Mouse (Mus musculus): Measurements from ENCODE around the gene Dmrtb1. TPM values are rescaled to one million over a fixed set of nuclear protein-coding genes. Genes with fewer than 3 reads are reported as not detected.

Gene Dmrtb1
- polyA plus RNA-seq, 1 experiment from 2014 or later = 2.0 TPM

DNA sequence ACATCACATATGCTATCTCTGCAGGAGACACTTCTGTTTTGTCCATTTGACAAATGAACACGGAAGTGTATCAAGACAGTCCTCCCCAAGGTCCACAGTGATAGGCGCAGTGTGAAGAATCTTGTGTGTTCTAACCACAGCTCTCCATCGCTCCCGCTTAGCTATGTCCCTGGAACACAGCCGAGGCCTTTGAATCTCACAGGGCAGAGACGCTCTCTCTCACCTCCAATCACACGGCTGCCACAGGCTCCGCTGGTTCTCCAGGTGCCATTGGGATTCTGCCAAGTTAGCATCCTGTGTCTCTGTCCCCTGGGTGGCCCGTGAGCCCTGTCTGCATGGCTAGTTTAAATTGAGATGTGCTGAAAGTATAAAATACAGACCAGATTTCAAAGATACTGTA, 15.2 kb upstream of the Dmrtb1 start:
- Histone ChIP-seq H3K36me3 (replicated peaks; ENCODE audit: control insufficient read depth, insufficient read depth, low read depth, low read length) (no peaks in the 10 kb centered on the region), H3K4me2 (ENCODE audit: low read depth, low read length) (no peak overlapping the region), H3K4me3 (ENCODE audit: low read depth, low read length) (no peak overlapping the region), H3K27ac (replicated peaks; ENCODE audit: low read depth, low read length) (no peak overlapping the region), H3K4me1 (ENCODE audit: control insufficient read depth, insufficient read depth, low read length) (no peaks in the 10 kb centered on the region), H3K9ac (replicated peaks; ENCODE audit: low read length) (no peak overlapping the region), H3K9me3 (replicated peaks; ENCODE audit: control insufficient read depth, low read length) (no peaks in the 10 kb centered on the region), H3K27me3 (ENCODE audit: control insufficient read depth, insufficient read depth, low read length) (no peaks in the 10 kb centered on the region)
- WGBS = 83% methylated on average over 9 of the region's 9 CpGs
- no peak for ATAC-seq (replicated peaks; ENCODE audit: insufficient number of reproducible peaks, low FRiP score, low TSS enrichment, low read depth)
- DNase-seq (ENCODE audit: low spot score) = no peak

DNA sequence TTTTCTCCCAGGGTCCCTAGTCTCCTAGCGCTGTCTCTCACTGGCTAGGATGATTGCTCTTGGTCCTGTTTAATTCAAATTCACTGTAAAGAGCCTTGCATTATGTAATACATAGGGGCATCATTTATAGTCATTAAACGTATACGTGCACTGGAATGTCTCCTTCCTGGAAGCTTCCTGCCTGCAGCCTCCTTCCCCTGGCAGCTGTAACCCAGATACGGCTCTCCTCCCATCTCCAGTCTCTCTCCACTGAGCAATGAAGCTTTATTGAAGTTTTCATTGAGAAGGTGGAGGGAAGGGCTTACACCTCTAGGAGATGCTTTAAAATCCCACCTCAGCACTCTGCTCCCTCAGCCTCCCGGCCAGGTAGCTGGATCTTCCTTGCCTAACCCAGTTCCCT, 9.8 kb upstream of the Dmrtb1 start:
- Histone ChIP-seq H3K9ac (replicated peaks; ENCODE audit: low read length) (no peak overlapping the region), H3K36me3 (replicated peaks; ENCODE audit: control insufficient read depth, insufficient read depth, low read depth, low read length) (no peaks in the 10 kb centered on the region), H3K9me3 (replicated peaks; ENCODE audit: control insufficient read depth, low read length) (no peaks in the 10 kb centered on the region), H3K4me3 (ENCODE audit: low read depth, low read length) (no peak overlapping the region), H3K4me1 (ENCODE audit: control insufficient read depth, insufficient read depth, low read length) (no peaks in the 10 kb centered on the region), H3K27me3 (ENCODE audit: control insufficient read depth, insufficient read depth, low read length) (no peaks in the 10 kb centered on the region), H3K27ac (replicated peaks; ENCODE audit: low read depth, low read length) (no peak overlapping the region), H3K4me2 (ENCODE audit: low read depth, low read length) (no peak overlapping the region)
- no peak for DNase-seq (ENCODE audit: low spot score)
- ATAC-seq (replicated peaks; ENCODE audit: insufficient number of reproducible peaks, low FRiP score, low TSS enrichment, low read depth) = no peak
- 69% methylated on average over 5 of the region's 5 CpGs for WGBS

DNA sequence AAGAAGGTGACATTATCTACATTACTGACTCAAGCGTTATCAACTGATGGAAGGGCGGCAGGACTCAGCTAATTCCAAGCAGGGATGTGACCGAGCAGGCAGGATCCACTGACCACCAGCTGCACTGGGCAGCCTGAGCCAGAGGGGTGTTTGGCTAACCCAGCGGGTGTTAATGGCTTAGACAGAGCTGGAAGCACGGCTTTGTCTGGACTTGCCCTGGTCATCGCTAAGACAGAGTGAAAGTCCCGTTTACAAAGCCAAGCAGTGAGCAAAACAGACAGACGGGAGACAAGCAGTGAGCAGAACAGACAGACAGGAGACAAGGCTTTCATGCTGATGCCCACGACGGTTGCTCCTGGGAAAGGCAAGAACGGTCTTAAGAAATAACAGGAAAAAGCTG, 4.2 kb upstream of the Dmrtb1 start:
- no peak overlapping the region for H3K4me2 ChIP-seq (ENCODE audit: low read depth, low read length)
- no peak overlapping the region for H3K27ac ChIP-seq (replicated peaks; ENCODE audit: low read depth, low read length)
- H3K9ac ChIP-seq (replicated peaks; ENCODE audit: low read length) = no peak overlapping the region
- ATAC-seq (replicated peaks; ENCODE audit: insufficient number of reproducible peaks, low FRiP score, low TSS enrichment, low read depth) (no peak), DNase-seq (ENCODE audit: low spot score) (no peak)
- H3K36me3 ChIP-seq (replicated peaks; ENCODE audit: control insufficient read depth, insufficient read depth, low read depth, low read length) = no peaks in the 10 kb centered on the region
- WGBS = 9% methylated on average over 11 of the region's 11 CpGs
- H3K4me1 ChIP-seq (ENCODE audit: control insufficient read depth, insufficient read depth, low read length) = no peaks in the 10 kb centered on the region
- H3K4me3 ChIP-seq (ENCODE audit: low read depth, low read length) = no peak overlapping the region
- H3K27me3 ChIP-seq (ENCODE audit: control insufficient read depth, insufficient read depth, low read length) = no peaks in the 10 kb centered on the region
- H3K9me3 ChIP-seq (replicated peaks; ENCODE audit: control insufficient read depth, low read length) = no peaks in the 10 kb centered on the region

DNA sequence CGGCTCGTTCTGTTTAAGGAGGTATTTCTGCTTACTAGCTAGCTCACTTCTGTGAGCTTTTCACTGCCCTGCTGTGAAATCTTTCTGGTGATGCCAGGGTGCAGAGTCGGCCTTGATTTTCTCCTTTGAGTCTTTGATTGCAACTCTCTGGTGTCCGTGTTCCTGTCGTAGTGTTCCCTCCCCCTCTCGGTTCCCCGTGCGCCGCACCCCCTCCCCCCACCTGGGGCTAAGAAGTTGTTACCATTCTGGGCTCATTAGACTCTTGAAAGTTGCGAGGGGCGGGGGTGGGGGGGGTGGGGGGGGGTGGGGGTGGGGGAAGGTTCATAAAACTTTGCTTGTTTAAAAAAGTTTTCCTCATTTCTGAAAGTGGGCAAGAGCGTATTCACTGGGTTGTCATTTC, 3.1 kb upstream of the Dmrtb1 start:
- no peak overlapping the region for H3K4me2 ChIP-seq (ENCODE audit: low read depth, low read length)

DNA sequence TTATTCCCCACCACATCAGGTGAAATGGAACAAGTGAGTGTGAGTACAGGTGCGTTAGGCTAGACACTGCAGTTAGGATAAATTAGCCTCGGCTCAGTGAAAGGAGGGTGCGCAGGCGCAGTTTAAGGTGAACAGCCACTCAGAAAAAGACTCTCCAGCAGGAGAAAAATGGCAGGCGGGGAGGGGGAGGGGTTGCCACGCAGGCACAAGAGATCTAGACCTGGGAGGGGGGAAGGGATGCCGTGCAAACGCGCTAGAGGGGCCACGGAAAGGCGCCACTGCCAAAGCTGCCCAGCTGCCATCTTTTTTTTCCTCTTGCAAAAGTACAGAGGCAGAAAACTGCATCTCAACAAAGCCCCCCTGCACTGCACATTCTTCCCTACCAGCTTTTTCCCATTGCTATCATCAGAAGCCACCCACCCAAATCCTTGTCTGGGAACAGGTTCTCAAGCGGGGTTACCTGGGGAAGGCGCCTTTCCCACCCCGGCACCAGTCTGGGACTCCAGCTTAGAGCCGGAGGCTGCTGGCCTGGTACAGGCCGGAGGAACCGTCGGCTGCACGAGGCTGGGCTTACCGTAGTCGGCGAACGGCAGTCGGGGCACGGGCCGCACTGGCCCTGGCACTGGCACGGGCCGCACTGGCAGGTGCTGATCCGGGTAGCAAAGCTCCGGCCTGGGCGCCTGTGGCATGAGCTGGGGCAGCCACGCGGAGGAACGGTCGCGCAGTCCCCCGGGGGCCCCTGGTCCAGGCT, 849 bp downstream of the Dmrtb1 start:
- no peaks in the 10 kb centered on the region for H3K9me3 ChIP-seq (replicated peaks; ENCODE audit: control insufficient read depth, low read length)
- H3K9ac ChIP-seq (replicated peaks; ENCODE audit: low read length) = no peak overlapping the region
- no peak for ATAC-seq (replicated peaks; ENCODE audit: insufficient number of reproducible peaks, low FRiP score, low TSS enrichment, low read depth)
- no peak overlapping the region for H3K27ac ChIP-seq (replicated peaks; ENCODE audit: low read depth, low read length)
- no peak for DNase-seq (ENCODE audit: low spot score)
- H3K4me1 ChIP-seq (ENCODE audit: control insufficient read depth, insufficient read depth, low read length) = no peaks in the 10 kb centered on the region
- 85% methylated on average over 37 of the region's 37 CpGs for WGBS
- H3K27me3 ChIP-seq (ENCODE audit: control insufficient read depth, insufficient read depth, low read length) = no peaks in the 10 kb centered on the region
- H3K4me3 ChIP-seq (ENCODE audit: low read depth, low read length) = no peak overlapping the region
- no peaks in the 10 kb centered on the region for H3K36me3 ChIP-seq (replicated peaks; ENCODE audit: control insufficient read depth, insufficient read depth, low read depth, low read length)
- H3K4me2 ChIP-seq (ENCODE audit: low read depth, low read length) = no peak overlapping the region

More for the DNA sequence above, 3.1 kb upstream of the Dmrtb1 start:
- Histone ChIP-seq H3K9ac (replicated peaks; ENCODE audit: low read length) (no peak overlapping the region), H3K9me3 (replicated peaks; ENCODE audit: control insufficient read depth, low read length) (no peaks in the 10 kb centered on the region), H3K4me3 (ENCODE audit: low read depth, low read length) (no peak overlapping the region), H3K27ac (replicated peaks; ENCODE audit: low read depth, low read length) (no peak overlapping the region), H3K36me3 (replicated peaks; ENCODE audit: control insufficient read depth, insufficient read depth, low read depth, low read length) (no peaks in the 10 kb centered on the region), H3K4me1 (ENCODE audit: control insufficient read depth, insufficient read depth, low read length) (no peaks in the 10 kb centered on the region), H3K27me3 (ENCODE audit: control insufficient read depth, insufficient read depth, low read length) (no peaks in the 10 kb centered on the region)
- ATAC-seq (replicated peaks; ENCODE audit: insufficient number of reproducible peaks, low FRiP score, low TSS enrichment, low read depth) = no peak
- 35% methylated on average over 11 of the region's 12 CpGs for WGBS
- DNase-seq (ENCODE audit: low spot score) = no peak

DNA sequence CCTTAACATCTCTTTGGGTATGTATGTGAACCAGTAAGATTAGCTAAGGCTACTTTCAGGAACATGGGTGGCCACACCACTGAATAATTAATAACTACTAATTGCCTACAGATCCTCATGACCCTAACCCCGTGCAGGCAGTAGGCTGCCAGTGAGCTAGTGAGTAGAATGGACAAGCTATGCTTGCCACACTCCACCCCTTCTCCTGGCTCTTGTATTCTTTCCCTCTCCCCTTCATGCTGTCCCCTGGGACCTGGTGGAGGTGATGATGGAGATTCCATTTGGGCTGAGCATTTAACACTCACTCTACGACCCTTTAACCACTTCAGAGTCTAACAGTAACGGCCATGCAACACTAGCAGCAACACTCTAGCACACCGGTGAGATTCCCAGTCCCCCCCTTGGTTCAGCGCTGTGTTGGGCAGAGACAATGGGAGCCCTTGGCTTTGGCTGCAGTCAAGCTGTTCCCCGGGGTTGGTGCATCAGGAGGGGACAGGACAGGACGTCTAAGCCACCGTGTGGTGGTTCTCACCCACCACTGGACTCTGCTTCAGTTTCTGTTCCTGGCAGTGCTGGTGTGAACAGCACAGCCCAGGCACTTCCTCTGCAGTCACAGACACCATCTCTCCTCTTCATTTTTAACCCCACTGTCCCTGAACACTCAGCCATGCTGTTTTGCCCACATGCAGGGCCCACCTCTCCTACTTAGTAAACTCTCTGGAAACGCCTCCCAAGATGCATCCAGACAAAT, 2.8 kb downstream of the Dmrtb1 start:
- Histone ChIP-seq H3K4me2 (ENCODE audit: low read depth, low read length) (no peak overlapping the region), H3K4me3 (ENCODE audit: low read depth, low read length) (no peak overlapping the region)

DNA sequence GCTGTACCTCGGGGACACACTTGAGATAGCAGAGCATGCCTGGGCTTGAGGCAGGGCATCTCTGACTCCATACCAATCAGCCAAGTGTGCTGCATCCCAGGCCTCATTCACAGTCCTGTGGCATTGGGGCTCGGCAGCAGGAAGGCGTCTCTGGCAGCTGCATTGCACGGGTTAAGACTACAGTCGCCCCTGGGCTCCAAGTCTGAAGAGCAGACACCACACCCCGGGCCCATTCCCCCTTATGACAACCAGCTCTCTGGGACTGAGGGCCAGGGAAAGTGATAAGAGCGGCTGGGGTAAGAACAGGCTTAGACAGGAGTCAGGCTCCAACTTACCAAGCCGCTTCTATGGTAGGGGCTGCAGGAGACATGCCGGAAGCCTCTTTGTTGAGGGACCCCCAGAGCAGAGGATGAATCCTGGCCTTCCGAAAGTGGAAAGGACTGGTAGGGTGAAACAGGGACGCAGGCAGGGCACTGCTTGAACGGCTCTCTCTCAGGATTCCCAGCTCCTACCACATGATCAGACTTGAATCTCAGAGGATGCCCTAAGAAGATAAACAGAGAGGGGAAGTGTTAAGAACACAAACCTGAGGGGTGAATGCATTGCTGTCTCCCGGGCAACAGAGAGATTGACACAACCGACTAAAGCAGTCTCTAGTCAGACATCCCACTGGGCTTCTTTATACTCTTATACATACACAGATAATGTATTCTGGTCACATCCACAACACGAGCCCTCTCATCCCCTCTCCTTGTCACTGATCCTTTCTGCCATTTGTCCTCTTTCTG, 3.5 kb downstream of the Dmrtb1 start:
- Histone ChIP-seq H3K9ac (replicated peaks; ENCODE audit: low read length) (no peak overlapping the region), H3K4me1 (ENCODE audit: control insufficient read depth, insufficient read depth, low read length) (no peaks in the 10 kb centered on the region), H3K4me2 (ENCODE audit: low read depth, low read length) (no peak overlapping the region), H3K27ac (replicated peaks; ENCODE audit: low read depth, low read length) (no peak overlapping the region; the same call in 1 of the 2 replicates), H3K36me3 (replicated peaks; ENCODE audit: control insufficient read depth, insufficient read depth, low read depth, low read length) (no peaks in the 10 kb centered on the region), H3K9me3 (replicated peaks; ENCODE audit: control insufficient read depth, low read length) (no peaks in the 10 kb centered on the region), H3K4me3 (ENCODE audit: low read depth, low read length) (no peak overlapping the region), H3K27me3 (ENCODE audit: control insufficient read depth, insufficient read depth, low read length) (no peaks in the 10 kb centered on the region)
- ATAC-seq (replicated peaks; ENCODE audit: insufficient number of reproducible peaks, low FRiP score, low TSS enrichment, low read depth) (peak; percentile 57; the same call in 1 of the 2 replicates), DNase-seq (ENCODE audit: low spot score) (no peak)
- WGBS = 54% methylated on average over 15 of the region's 15 CpGs

More for the DNA sequence above, 2.8 kb downstream of the Dmrtb1 start:
- 52% methylated on average over 9 of the region's 9 CpGs for WGBS
- peak; percentile 50; the same call in 1 of the 2 replicates for ATAC-seq (replicated peaks; ENCODE audit: insufficient number of reproducible peaks, low FRiP score, low TSS enrichment, low read depth)
- no peaks in the 10 kb centered on the region for H3K27me3 ChIP-seq (ENCODE audit: control insufficient read depth, insufficient read depth, low read length)
- no peak for DNase-seq (ENCODE audit: low spot score)
- H3K27ac ChIP-seq (replicated peaks; ENCODE audit: low read depth, low read length) = no peak overlapping the region
- H3K9me3 ChIP-seq (replicated peaks; ENCODE audit: control insufficient read depth, low read length) = no peaks in the 10 kb centered on the region
- no peaks in the 10 kb centered on the region for H3K36me3 ChIP-seq (replicated peaks; ENCODE audit: control insufficient read depth, insufficient read depth, low read depth, low read length)
- no peak overlapping the region for H3K9ac ChIP-seq (replicated peaks; ENCODE audit: low read length)
- H3K4me1 ChIP-seq (ENCODE audit: control insufficient read depth, insufficient read depth, low read length) = no peaks in the 10 kb centered on the region

Measured in embryonic facial prominence, embryonic 11.5 days (tissue).